Mouse (Mus musculus) limb, embryonic 13.5 days (tissue): ENCODE measurements around the gene Usp30. TPM values are rescaled to one million over a fixed set of nuclear protein-coding genes. Genes with fewer than 3 reads are reported as not detected.
A peak's percentile ranks its signal among the peaks of the same experiment; 100 is the strongest.

Experiments
- ATAC-seq: fragments of 200-750 bp; cut with Nextera tagmentation; 2 replicates; pipeline ENCODE4 v1.8.0; 2017; ENCODE audit warnings: low read depth, moderate number of reproducible peaks, moderate TSS enrichment; ENCODE audit not compliant: low FRiP score
- H3K27ac ChIP-seq: fragments of 300-500 bp; sonication (generic); 2 replicates; pipeline ENCODE4 v1.5.1; 2015; ENCODE audit warnings: inconsistent platforms, mild to moderate bottlenecking, moderate library complexity
- H3K27me3 ChIP-seq: fragments of 300-500 bp; sonication (generic); 2 replicates; pipeline ENCODE4 v1.6.1; 2015; ENCODE audit warnings: mild to moderate bottlenecking, inconsistent platforms
- H3K36me3 ChIP-seq: fragments of 300-500 bp; sonication (generic); 2 replicates; pipeline ENCODE4 v1.6.1; 2015; ENCODE audit warnings: inconsistent platforms, mild to moderate bottlenecking, moderate library complexity
- H3K4me1 ChIP-seq: fragments of 300-500 bp; sonication (generic); 2 replicates; pipeline ENCODE4 v1.6.1; 2015; ENCODE audit warnings: inconsistent platforms
- H3K4me2 ChIP-seq: fragments of 300-500 bp; sonication (generic); replicated peaks from 2 replicates; pipeline ENCODE4 v1.6.1; 2015; ENCODE audit warnings: inconsistent platforms, mild to moderate bottlenecking, moderate library complexity
- H3K4me3 ChIP-seq: fragments of 300-500 bp; sonication (generic); 2 replicates; pipeline ENCODE4 v1.5.1; 2015; ENCODE audit warnings: moderate library complexity, mild to moderate bottlenecking, inconsistent platforms
- H3K9ac ChIP-seq: fragments of 300-500 bp; sonication (generic); 2 replicates; pipeline ENCODE4 v1.6.1; 2015; ENCODE audit warnings: mild to moderate bottlenecking, inconsistent platforms
- H3K9me3 ChIP-seq: fragments of 300-500 bp; sonication (generic); 2 replicates; pipeline ENCODE4 v1.6.1; 2016; ENCODE audit warnings: inconsistent platforms
- WGBS: fragments of 180-500 bp; shearing (Covaris S2); methylation state at CpG from one replicate; pipeline ENCODE4 v1.1.7; 2015; 5-methylcytosine and 5-hydroxymethylcytosine counted together
- polyA plus RNA-seq: library from polyadenylated mRNA; unstranded; fragments of >200 nt; fragmentation: Nextera tagmentation; extraction: Ambion mirVana; gene quantifications from 2 replicates; pipeline ENCODE4 v1.2.1, GENCODE M21; 2015

Gene Usp30
- polyA plus RNA-seq, 1 experiment from 2014 or later: 15.7 TPM

DNA sequence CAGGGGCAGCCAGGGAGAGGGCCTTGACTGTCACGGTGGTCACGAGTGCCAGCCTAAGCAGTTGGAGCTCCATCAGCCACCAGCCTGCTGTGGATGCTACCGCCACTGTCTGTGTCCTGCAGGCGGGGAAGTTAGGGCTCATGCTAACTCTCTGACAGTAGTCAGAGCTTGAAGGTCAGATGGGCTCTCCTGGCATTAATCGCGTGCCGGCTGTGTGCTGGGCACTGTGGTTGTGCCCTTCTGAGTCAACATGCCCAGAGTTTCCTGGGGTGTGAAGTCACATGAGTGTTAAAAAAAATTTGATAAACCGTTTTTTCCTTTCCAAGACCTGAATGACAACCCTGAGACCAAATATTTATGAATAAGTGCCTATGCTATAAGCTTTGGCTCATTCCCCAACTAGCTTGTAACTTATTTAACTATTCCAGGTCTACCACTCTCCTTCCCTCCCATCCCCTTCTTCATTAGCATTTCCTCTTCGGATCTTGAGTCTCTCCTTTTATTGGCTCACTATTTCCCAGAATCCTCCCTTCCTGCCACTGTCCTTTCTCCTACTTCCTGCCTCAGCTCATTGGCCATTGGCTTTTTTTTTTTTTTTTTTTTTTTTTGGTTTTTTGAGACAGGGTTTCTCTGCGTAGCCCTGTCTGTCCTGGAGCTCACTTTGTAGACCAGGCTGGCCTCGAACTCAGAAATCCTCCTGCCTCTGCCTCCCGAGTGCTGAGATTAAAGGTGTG, 87.3 kb downstream of the Usp30 start:
- 0 out of 2 replicates have a peak, but pooled peaks cover 4% of the 10 kb centered on the region for H3K9me3 ChIP-seq
- H3K9ac ChIP-seq: no peak overlapping the region
- H3K4me2 ChIP-seq: no peak overlapping the region
- no peaks in the 10 kb centered on the region for H3K36me3 ChIP-seq
- ATAC-seq: no peak
- peaks cover 4% of the 10 kb centered on the region for H3K4me1 ChIP-seq
- no peak overlapping the region for H3K4me3 ChIP-seq
- 86% methylated on average over 12 of the region's 12 CpGs for WGBS
- H3K27me3 ChIP-seq: no peaks in the 10 kb centered on the region
- no peak overlapping the region for H3K27ac ChIP-seq

DNA sequence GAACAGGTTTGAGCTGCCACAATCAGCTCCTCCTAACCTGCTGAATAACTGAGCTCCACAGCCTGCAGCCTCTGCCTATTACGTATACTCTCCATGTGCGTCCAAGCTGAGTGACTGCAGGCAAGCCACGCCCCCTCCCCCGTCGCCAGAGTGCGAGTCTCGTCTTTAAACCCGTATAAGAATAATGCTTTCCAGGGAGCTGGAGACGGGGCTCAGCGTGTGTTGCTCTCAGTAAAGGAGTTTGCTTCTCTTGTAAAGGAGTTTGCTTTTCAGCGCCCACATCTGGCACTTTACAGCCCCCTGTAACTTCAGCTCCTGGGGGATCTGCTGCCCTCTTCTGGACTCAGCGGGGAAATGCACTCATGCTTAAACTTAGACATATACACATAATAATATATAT, 88.2 kb downstream of the Usp30 start:
- H3K4me1 ChIP-seq: peaks cover 4% of the 10 kb centered on the region
- H3K4me2 ChIP-seq: peak overlapping the region; percentile 48
- peak overlapping the region; percentile 45; the same call in 1 of the 2 replicates for H3K27ac ChIP-seq
- no peaks in the 10 kb centered on the region for H3K36me3 ChIP-seq
- no peaks in the 10 kb centered on the region for H3K27me3 ChIP-seq
- H3K9me3 ChIP-seq: 0 out of 2 replicates have a peak, but pooled peaks cover 3% of the 10 kb centered on the region
- H3K9ac ChIP-seq: no peak overlapping the region
- H3K4me3 ChIP-seq: peak overlapping the region; percentile 25
- WGBS: 2% methylated on average over 12 of the region's 12 CpGs
- ATAC-seq: peak; percentile 76

DNA sequence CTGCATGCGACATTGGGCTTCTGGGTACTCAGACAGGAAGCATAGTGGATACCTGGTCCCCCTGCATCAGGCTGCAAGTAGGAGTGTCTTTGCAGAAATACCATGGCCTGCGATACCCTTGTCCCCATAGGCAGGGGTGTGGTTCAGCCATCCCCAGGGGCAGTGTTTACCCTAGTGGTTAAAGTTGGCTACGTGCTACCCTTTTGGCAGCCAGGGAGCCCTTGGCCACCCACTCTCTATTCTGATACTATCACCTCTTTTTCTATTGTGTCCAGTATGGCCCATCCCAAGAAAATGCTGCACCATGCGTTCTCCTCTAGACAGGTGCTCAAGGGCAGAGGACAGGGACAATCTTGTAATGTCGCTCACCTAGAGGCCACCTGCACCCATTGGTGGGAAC, 89.5 kb downstream of the Usp30 start:
- WGBS: 87% methylated on average over 5 of the region's 5 CpGs

DNA sequence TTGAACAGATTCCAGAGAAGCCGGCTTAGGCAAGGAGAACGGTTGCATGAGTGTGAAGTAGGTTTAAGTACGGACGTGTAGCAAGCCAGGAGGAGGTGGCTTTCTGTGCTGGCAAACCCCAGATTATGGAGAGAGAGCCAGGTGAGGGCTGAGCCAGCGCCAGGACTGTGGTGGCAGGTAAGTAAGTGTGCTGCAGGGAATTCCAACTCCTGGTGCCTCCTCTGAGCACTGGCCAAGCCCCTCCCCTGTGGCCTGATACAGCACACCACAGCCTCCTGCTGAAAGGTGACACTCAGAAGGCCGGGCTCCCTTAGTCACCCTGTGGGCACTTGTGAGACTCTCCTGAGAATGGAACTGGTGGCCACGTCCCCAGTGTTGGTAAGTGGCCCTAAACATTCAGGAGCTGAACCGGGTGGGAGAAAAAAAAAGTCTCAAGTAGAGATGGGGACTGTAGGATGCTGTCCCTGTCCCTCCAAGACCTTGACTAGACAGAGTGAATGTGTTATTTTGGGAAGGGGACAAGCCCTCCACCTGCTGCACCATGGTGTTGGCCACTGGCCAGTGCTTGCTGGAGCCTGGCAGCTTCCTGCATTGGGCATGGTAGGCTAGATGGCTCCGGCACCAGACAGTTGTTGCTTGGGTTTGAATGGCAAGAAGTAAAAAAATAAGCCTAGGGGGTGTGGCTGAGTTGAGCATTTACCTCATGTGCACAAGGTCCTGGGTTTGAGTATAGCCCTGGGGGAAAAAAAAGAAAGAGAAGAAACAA, 90.1 kb downstream of the Usp30 start:
- Histone ChIP-seq H3K9ac (0 out of 2 replicates have a peak overlapping the region, but pooled peaks have one; percentile 1), H3K9me3 (no peaks in the 10 kb centered on the region), H3K36me3 (no peaks in the 10 kb centered on the region), H3K4me1 (peaks cover 4% of the 10 kb centered on the region), H3K27me3 (no peaks in the 10 kb centered on the region), H3K27ac (no peak overlapping the region), H3K4me2 (no peak overlapping the region), H3K4me3 (no peak overlapping the region)
- no peak for ATAC-seq
- 53% methylated on average over 9 of the region's 9 CpGs for WGBS

More for the DNA sequence above, 89.5 kb downstream of the Usp30 start:
- H3K9ac ChIP-seq: no peak overlapping the region
- H3K4me2 ChIP-seq: no peak overlapping the region
- no peaks in the 10 kb centered on the region for H3K36me3 ChIP-seq
- no peak overlapping the region for H3K27ac ChIP-seq
- H3K4me3 ChIP-seq: no peak overlapping the region
- H3K4me1 ChIP-seq: peaks cover 4% of the 10 kb centered on the region
- H3K9me3 ChIP-seq: no peaks in the 10 kb centered on the region
- no peak for ATAC-seq
- no peaks in the 10 kb centered on the region for H3K27me3 ChIP-seq

DNA sequence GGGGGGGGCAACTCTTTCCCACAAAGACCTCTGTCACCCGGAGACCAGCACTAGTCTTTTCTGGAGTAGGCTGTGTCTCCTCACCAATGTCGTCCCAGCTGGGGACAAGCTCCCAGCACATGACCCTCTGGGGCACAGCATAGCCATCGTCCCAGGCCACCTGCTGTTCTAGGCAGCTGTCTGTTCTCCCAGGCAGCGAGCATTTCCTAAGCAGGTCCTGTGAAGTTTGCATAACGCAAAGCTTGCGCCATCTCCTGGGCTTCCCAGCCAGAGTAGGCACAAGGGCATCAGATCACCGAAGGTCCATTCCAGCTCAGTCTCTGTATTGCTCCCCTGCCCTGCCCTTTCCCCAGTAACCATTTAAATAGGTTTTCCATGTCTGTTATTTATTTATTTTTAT, 92.0 kb downstream of the Usp30 start:
- Histone ChIP-seq H3K4me1 (peaks cover 4% of the 10 kb centered on the region), H3K9ac (no peak overlapping the region), H3K27me3 (no peaks in the 10 kb centered on the region), H3K4me3 (no peak overlapping the region), H3K36me3 (no peaks in the 10 kb centered on the region), H3K4me2 (no peak overlapping the region), H3K9me3 (no peaks in the 10 kb centered on the region), H3K27ac (no peak overlapping the region)
- ATAC-seq: no peak
- WGBS: 60% methylated on average over 7 of the region's 7 CpGs

DNA sequence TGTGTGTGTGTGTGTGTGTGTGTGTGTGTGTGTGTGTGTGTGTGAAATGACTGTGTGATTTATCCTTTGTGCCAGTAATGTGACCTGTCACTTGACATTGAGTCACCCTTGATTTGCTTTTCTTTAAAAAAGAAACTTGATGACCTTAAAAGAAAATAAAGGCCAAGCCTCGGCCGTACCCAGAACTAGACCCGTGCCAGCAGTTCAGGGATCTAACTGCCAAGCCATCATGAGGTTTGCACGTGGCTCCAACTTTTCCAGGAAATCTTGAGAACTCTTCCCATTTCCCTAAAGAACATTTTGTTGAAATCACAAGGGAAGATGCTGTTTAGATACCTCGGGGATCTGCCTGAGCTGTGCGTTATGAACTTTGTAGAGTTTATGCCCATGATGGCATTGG, 96.2 kb downstream of the Usp30 start:
- 78% methylated on average over 6 of the region's 6 CpGs for WGBS

DNA sequence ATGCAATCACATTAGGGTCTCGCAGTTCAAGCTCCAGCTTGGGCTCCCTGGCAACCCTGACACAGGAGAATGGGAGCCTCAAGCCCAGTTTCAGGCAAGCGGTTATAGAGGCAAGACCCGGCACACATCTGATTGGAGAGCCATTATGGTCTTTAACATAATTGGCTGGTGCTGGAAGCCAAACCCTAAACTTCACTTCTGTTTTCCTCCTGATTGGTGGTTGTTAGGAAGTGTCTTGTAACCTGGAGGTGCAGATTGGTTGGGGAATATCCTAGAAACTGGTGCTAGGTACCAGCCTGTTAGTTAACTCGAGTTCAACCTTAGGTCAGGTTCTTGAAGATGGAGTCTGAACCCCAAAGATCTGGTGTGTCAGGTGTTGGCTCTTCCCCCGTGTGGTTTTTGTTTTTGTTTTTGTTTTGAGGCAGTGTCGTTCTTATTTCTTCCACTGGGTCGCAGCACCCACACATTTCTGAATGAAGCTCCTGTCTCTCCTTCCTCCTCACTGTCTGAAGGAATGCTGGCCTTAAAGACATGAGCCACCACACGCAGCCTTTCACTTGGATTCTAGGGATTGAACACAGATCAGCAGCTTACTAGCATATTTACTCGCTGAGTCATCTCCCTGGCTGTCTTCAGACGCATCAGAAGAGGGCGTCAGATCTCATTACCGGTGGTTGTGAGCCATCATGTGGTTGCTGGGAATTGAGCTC, 97.0 kb downstream of the Usp30 start:
- Histone ChIP-seq H3K9me3 (no peaks in the 10 kb centered on the region), H3K9ac (no peak overlapping the region), H3K36me3 (no peaks in the 10 kb centered on the region)

More for the DNA sequence above, 96.2 kb downstream of the Usp30 start:
- no peak for ATAC-seq
- no peaks in the 10 kb centered on the region for H3K4me1 ChIP-seq
- no peaks in the 10 kb centered on the region for H3K36me3 ChIP-seq
- no peaks in the 10 kb centered on the region for H3K9me3 ChIP-seq
- no peaks in the 10 kb centered on the region for H3K27me3 ChIP-seq
- H3K27ac ChIP-seq: no peak overlapping the region
- no peak overlapping the region for H3K9ac ChIP-seq
- H3K4me2 ChIP-seq: no peak overlapping the region
- no peak overlapping the region for H3K4me3 ChIP-seq

DNA sequence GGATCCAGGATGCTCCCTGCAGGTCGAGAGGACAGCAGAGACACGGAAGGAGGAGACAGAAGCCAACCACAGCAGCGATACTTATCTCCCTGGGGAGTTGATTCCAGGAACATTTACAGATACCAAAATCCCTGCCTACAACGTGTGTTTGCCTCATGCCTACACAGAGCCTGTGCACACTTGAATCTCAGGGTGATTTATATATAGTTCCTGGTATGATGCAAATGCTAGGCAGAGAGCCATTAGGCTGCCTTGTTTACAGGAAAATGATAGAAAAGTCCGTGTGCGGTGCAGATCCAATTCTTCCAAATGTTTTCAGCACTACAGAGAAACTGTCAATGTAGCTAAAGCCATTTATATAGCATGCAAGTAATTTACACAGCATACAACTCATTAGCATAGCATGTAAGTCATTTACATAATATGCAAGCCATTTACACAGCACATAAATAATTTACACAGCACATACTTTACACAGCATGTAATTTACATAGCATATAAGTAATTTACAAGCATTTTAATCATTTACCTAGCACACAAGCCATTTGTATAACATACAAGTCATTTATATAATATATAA, 97.9 kb downstream of the Usp30 start:
- Histone ChIP-seq H3K4me2 (no peak overlapping the region), H3K9me3 (no peaks in the 10 kb centered on the region), H3K4me3 (no peak overlapping the region), H3K27me3 (no peaks in the 10 kb centered on the region), H3K36me3 (no peaks in the 10 kb centered on the region), H3K9ac (no peak overlapping the region), H3K27ac (no peak overlapping the region), H3K4me1 (no peaks in the 10 kb centered on the region)
- 74% methylated on average over 6 of the region's 6 CpGs for WGBS
- ATAC-seq: no peak

More for the DNA sequence above, 97.0 kb downstream of the Usp30 start:
- H3K4me3 ChIP-seq: no peak overlapping the region
- 51% methylated on average over 12 of the region's 12 CpGs for WGBS
- H3K4me2 ChIP-seq: no peak overlapping the region
- ATAC-seq: no peak
- no peak overlapping the region for H3K27ac ChIP-seq
- no peaks in the 10 kb centered on the region for H3K4me1 ChIP-seq
- no peaks in the 10 kb centered on the region for H3K27me3 ChIP-seq

DNA sequence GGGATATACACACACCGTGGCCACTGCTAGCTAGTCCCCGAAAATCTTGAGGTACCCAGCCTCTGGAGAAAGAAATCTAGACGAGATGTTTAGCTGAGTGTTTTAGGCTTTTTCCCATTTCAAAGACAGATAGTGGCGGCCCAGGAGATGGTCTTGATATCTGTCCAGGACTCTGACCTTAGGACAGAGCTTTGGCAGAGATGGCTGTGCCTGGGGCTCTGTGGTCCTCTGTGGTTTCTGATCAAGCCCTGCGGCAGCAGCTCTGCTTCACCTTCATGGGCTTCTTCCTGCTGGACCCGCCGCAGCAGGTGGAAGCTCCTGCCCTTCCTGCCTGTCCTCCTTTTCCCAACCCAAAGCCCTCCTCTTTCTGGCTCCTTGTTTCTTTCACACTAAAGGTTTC, 105.1 kb downstream of the Usp30 start:
- Histone ChIP-seq H3K4me3 (no peak overlapping the region), H3K27ac (no peak overlapping the region), H3K36me3 (no peaks in the 10 kb centered on the region), H3K9me3 (no peaks in the 10 kb centered on the region), H3K4me1 (peaks cover 4% of the 10 kb centered on the region; the same call in 1 of the 2 replicates), H3K27me3 (peaks cover 8% of the 10 kb centered on the region), H3K9ac (no peak overlapping the region), H3K4me2 (no peak overlapping the region)
- ATAC-seq: no peak
- 82% methylated on average over 7 of the region's 7 CpGs for WGBS

DNA sequence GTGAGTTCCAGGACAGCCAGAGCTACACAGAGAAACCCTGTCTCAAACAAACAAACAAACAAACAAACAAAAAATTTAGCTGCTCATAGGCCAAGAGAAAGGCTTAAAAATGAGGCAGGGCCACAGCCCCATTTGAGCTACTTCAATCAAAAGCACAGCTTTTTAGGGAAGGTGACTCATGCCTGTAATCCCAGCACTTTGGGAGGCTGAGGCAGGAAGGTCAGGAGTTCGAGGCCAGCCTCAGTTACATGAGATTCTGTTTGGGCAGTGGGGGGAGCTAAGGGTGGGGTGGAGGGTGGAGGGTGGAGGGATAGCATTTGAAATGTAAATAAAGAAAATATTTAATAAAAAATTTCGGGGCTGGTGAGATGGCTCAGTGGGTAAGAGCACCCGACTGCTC, 107.7 kb downstream of the Usp30 start:
- no peaks in the 10 kb centered on the region for H3K36me3 ChIP-seq
- no peaks in the 10 kb centered on the region; the same call in 1 of the 2 replicates for H3K9me3 ChIP-seq
- H3K4me3 ChIP-seq: no peak overlapping the region
- no peak for ATAC-seq
- 83% methylated on average over 3 of the region's 3 CpGs for WGBS
- peaks cover 8% of the 10 kb centered on the region for H3K27me3 ChIP-seq
- H3K27ac ChIP-seq: no peak overlapping the region
- H3K4me1 ChIP-seq: peaks cover 9% of the 10 kb centered on the region
- no peak overlapping the region for H3K4me2 ChIP-seq
- no peak overlapping the region for H3K9ac ChIP-seq

DNA sequence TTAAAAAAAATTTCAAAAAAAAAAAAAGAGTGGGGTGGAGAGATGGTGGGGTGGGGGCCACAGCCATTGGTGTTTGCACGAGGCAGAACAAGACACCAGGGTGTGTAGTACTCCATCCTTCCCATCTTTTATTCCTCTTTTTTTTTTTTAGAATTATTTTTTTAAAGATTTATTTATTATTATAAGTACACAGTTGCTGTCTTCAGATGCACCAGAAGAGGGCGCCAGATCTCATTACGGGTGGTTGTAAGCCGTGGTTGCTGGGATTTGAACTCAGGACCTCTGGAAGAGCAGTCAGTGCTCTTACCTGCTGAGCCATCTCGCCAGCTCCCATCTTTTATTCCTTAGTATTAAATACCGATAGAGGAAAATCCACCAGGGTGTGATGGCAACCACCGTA, 108.2 kb downstream of the Usp30 start:
- Histone ChIP-seq H3K9me3 (no peaks in the 10 kb centered on the region; the same call in 1 of the 2 replicates), H3K27ac (no peak overlapping the region), H3K4me2 (no peak overlapping the region), H3K4me1 (peaks cover 9% of the 10 kb centered on the region), H3K27me3 (peaks cover 8% of the 10 kb centered on the region), H3K36me3 (no peaks in the 10 kb centered on the region), H3K9ac (no peak overlapping the region), H3K4me3 (no peak overlapping the region)
- no peak for ATAC-seq
- 71% methylated on average over 7 of the region's 7 CpGs for WGBS
